Mouse (Mus musculus) erythroid progenitor cell, adult 5-6 weeks (primary cell): ENCODE data around the gene Orm1. TPM values are rescaled to one million over a fixed set of nuclear protein-coding genes. Genes with fewer than 3 reads are reported as not detected.

Experiments
- ATAC-seq: replicated peaks from 2 replicates; pipeline ENCODE4 v1.8.0; 2016; ENCODE audit warnings: moderate number of reproducible peaks, mild to moderate bottlenecking, moderate TSS enrichment, inconsistent platforms; ENCODE audit not compliant: poor library complexity, low FRiP score, severe bottlenecking
- total RNA-seq, 2 experiments: library from RNA; stranded (forward) in 1 of 2; stranded (reverse) in 1 of 2; fragments of 150-400 nt in 1 of 2; fragments of 186-747, 209-891 nt in 1 of 2; gene quantifications; 2 replicates each; pipeline versions ENCODE4 v1.2.3 to v1.2.4; 2015 to 2017; ENCODE audit warnings: low replicate concordance in 2 of 2

Orm1 gene
- total RNA-seq, 2 experiments from 2014 or later: 23.5 to 43.6 TPM

DNA sequence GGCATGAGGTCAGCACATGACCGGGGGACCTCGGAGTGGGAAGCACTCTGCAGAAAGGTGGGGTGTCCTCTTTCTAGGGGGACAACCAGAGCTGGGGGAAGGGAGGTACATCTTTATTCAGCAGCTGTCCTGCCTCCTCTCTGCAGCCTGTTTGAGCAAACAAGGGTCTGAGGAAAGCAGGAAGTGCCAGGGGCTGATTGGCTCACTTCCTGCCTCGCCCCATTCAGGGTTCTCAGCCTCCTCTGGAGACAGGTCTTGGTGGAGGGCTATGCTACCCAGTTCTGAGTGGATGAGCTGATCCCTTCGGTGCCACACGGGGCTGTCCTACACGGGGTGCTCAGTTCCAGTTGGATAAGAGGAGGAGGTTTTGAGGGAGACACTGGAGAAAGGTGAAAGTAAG, 47.0 kb downstream of the Orm1 start:
- no peak for ATAC-seq

Other genes with a start within 250 kb of the Orm1 start
- not detected in 2 replicates for gene Ambp, start 189.8 kb upstream of the Orm1 start, total RNA-seq (2015; ENCODE audit: low replicate concordance)
- gene Ambp, start 189.8 kb upstream of the Orm1 start, total RNA-seq (2017; ENCODE audit: low replicate concordance): not detected in 2 replicates
- gene Kif12, start 172.4 kb upstream of the Orm1 start, total RNA-seq (2015; ENCODE audit: low replicate concordance): not detected in 2 replicates
- not detected in 2 replicates for gene Kif12, start 172.4 kb upstream of the Orm1 start, total RNA-seq (2017; ENCODE audit: low replicate concordance)
- gene Col27a1, start 130.6 kb upstream of the Orm1 start, total RNA-seq (2015; ENCODE audit: low replicate concordance): 0.36 and 0.42 TPM in 2 replicates
- gene Col27a1, start 130.6 kb upstream of the Orm1 start, total RNA-seq (2017; ENCODE audit: low replicate concordance): under 0.01 TPM in 1 of 2 replicates, not detected in the other
- gene Orm3, start 11.6 kb downstream of the Orm1 start, total RNA-seq (2015; ENCODE audit: low replicate concordance): not detected in 2 replicates
- not detected in 2 replicates for gene Orm3, start 11.6 kb downstream of the Orm1 start, total RNA-seq (2017; ENCODE audit: low replicate concordance)
- not detected in 2 replicates for gene Orm2, start 17.9 kb downstream of the Orm1 start, total RNA-seq (2015; ENCODE audit: low replicate concordance)
- gene Orm2, start 17.9 kb downstream of the Orm1 start, total RNA-seq (2017; ENCODE audit: low replicate concordance): not detected in 2 replicates
- gene Akna, start 58.8 kb downstream of the Orm1 start, total RNA-seq (2015; ENCODE audit: low replicate concordance): 18.7 and 26.4 TPM in 2 replicates
- 12.0 and 13.1 TPM in 2 replicates for gene Akna, start 58.8 kb downstream of the Orm1 start, total RNA-seq (2017; ENCODE audit: low replicate concordance)
- gene Whrn, start 151.4 kb downstream of the Orm1 start, total RNA-seq (2015; ENCODE audit: low replicate concordance): 0.84 TPM in 1 of 2 replicates, not detected in the other
- 0.77 TPM in 1 of 2 replicates, not detected in the other for gene Whrn, start 151.4 kb downstream of the Orm1 start, total RNA-seq (2017; ENCODE audit: low replicate concordance)
- 83.0 and 91.2 TPM in 2 replicates for gene Atp6v1g1, start 200.2 kb downstream of the Orm1 start, total RNA-seq (2015; ENCODE audit: low replicate concordance)
- 52.5 and 69.6 TPM in 2 replicates for gene Atp6v1g1, start 200.2 kb downstream of the Orm1 start, total RNA-seq (2017; ENCODE audit: low replicate concordance)
- 0.42 and 1.4 TPM in 2 replicates for gene Tmem268, start 214.2 kb downstream of the Orm1 start, total RNA-seq (2015; ENCODE audit: low replicate concordance)
- 2.0 and 2.1 TPM in 2 replicates for gene Tmem268, start 214.2 kb downstream of the Orm1 start, total RNA-seq (2017; ENCODE audit: low replicate concordance)